In the genomic region with DNA sequence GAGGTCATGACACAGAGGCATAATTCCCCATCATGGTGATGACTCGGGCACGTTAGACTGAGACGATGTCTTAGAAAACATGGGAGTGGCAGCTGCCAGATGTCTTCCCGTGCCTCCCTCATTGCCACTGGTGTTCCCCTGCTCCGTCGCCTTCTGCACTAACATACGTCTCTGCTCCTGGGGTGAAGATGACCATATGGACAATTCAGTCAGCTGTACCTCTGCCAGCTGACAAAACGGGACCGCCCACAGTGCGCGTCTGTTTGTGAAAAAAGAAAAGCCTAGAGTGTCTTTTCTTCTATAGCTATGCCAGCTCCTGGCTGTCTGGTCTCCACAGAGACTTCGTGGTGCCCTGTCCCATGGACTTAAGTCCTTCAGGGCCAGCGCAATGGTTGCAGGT, we compare ENCODE assay signal across 22 mouse cellular contexts.
A peak's percentile ranks its signal among the peaks of the same experiment; 100 is the strongest.
DNase-seq lines count a peak whose midpoint lies in the region; ATAC-seq lines count a peak whose summit lies in the region.
"Had no signal": no experiment of that assay in that cellular context is flagged by ENCODE, and none has a peak within 500 bp of the region (broad histone marks: within the 10 kb centered on the region; RNA-seq: fewer than 3 reads in every experiment).

No protein-coding gene starts in this region.

- ATAC-seq in hindbrain, embryonic 16.5 days: peak; percentile 69; the same call in 1 of the 2 replicates
- ATAC-seq: forebrain, embryonic 16.5 days; intestine, embryonic 16.5 days; lung, postnatal 0 days had no signal

- no peak overlapping the region for H3K4me3 ChIP-seq in hindbrain, embryonic 16.5 days (ENCODE audit: low read length)
- H3K4me3 ChIP-seq in hindbrain, embryonic 10.5 days: no peak overlapping the region
- H3K4me3 ChIP-seq: gastrocnemius, adult 2 months; kidney, embryonic 15.5 days; limb, embryonic 15.5 days; liver, embryonic 15.5 days; midbrain, embryonic 12.5 days had no signal

- no peaks in the 10 kb centered on the region for H3K36me3 ChIP-seq in hindbrain, embryonic 16.5 days (ENCODE audit: control insufficient read depth, insufficient read depth, low read length)
- H3K36me3 ChIP-seq in hindbrain, embryonic 10.5 days: no peaks in the 10 kb centered on the region
- H3K36me3 ChIP-seq: kidney, embryonic 15.5 days; limb, embryonic 15.5 days; liver, embryonic 15.5 days; midbrain, embryonic 12.5 days had no signal

- no peak overlapping the region for H3K4me2 ChIP-seq in hindbrain, embryonic 16.5 days (ENCODE audit: low read length)
- H3K4me2 ChIP-seq: kidney, embryonic 15.5 days; limb, embryonic 15.5 days; liver, embryonic 15.5 days; midbrain, embryonic 12.5 days had no signal

- no peaks in the 10 kb centered on the region for H3K4me1 ChIP-seq in hindbrain, embryonic 16.5 days (ENCODE audit: control insufficient read depth, insufficient read depth, low read depth, low read length)
- H3K4me1 ChIP-seq in hindbrain, embryonic 10.5 days (replicated peaks): peaks cover 5% of the 10 kb centered on the region; the same call in 1 of the 2 replicates
- H3K4me1 ChIP-seq: kidney, embryonic 15.5 days; limb, embryonic 15.5 days; liver, embryonic 15.5 days had no signal

- no peaks in the 10 kb centered on the region for H3K9me3 ChIP-seq in hindbrain, embryonic 16.5 days (ENCODE audit: control insufficient read depth, low read length)
- no peaks in the 10 kb centered on the region for H3K9me3 ChIP-seq in hindbrain, embryonic 10.5 days
- H3K9me3 ChIP-seq: kidney, embryonic 15.5 days; limb, embryonic 15.5 days; liver, embryonic 15.5 days; midbrain, embryonic 12.5 days had no signal

- H3K27me3 ChIP-seq in hindbrain, embryonic 16.5 days (replicated peaks; ENCODE audit: control insufficient read depth, insufficient read depth, low read length): no peaks in the 10 kb centered on the region
- H3K27me3 ChIP-seq in hindbrain, embryonic 10.5 days (ENCODE audit: insufficient read depth, poor library complexity, severe bottlenecking): no peaks in the 10 kb centered on the region
- H3K27me3 ChIP-seq: kidney, embryonic 15.5 days; limb, embryonic 15.5 days; liver, embryonic 15.5 days; midbrain, embryonic 12.5 days had no signal

- no peak overlapping the region for H3K9ac ChIP-seq in hindbrain, embryonic 16.5 days (ENCODE audit: low read depth, low read length)
- H3K9ac ChIP-seq: kidney, embryonic 15.5 days; limb, embryonic 15.5 days; liver, embryonic 15.5 days; midbrain, embryonic 12.5 days had no signal

- H3K27ac ChIP-seq in hindbrain, embryonic 16.5 days (ENCODE audit: low read depth, low read length): no peak overlapping the region
- no peak overlapping the region for H3K27ac ChIP-seq in hindbrain, embryonic 10.5 days
- H3K27ac ChIP-seq: gastrocnemius, adult 2 months; kidney, embryonic 15.5 days; limb, embryonic 15.5 days; liver, embryonic 15.5 days; midbrain, embryonic 12.5 days had no signal

- WGBS in hindbrain, embryonic 16.5 days: 61% methylated on average over 13 of the region's 13 CpGs
- 73% methylated on average over 13 of the region's 13 CpGs for WGBS in hindbrain, embryonic 10.5 days

- no peak for DNase-seq in hindbrain, embryonic 10.5 days (ENCODE audit: low spot score)
- peak; percentile 69 for DNase-seq in cerebellum, adult 11 months
- DNase-seq in cerebellum, adult 8-10 months: peak; percentile 67
- DNase-seq in neural tube, embryonic 10.5 days (ENCODE audit: extremely low spot score, low spot score): peak; percentile 17
- DNase-seq in layer of hippocampus, postnatal 14 days (ENCODE audit: low spot score in 2 of 2): no peak
- DNase-seq in right cerebral cortex, postnatal 4 days: no peak
- DNase-seq: adrenal gland, adult 2 months; embryo, embryonic 11 days; gastrocnemius, adult 2 months; heart, adult 18-20 months; heart, postnatal 4 days; kidney, postnatal 4 days; spleen, adult 18-20 months; thymus, adult 18-20 months had no signal

Comparison
In these comparisons a context has a peak if more than half of its experiments do, and no peak if none do; other contexts are left out.
1. DNase-seq: peak in cerebellum, adult 11 months (single experiment), cerebellum, adult 8-10 months (single experiment) and neural tube, embryonic 10.5 days (single experiment); none in hindbrain, embryonic 10.5 days (single experiment), layer of hippocampus, postnatal 14 days (0 of 2) and right cerebral cortex, postnatal 4 days (single experiment).